21 mouse cellular contexts compared by ENCODE assay signal in genomic region chr19:12473951-12474350, GRCm38 (mm10). TPM values are rescaled to one million over a fixed set of nuclear protein-coding genes. Genes with fewer than 3 reads are reported as not detected.
DNase-seq lines count a peak whose midpoint lies in the region; ATAC-seq and TF ChIP-seq lines count a peak whose summit lies in the region.
"Had no signal": no experiment of that assay in that cellular context is flagged by ENCODE, and none has a peak within 500 bp of the region (broad histone marks: within the 10 kb centered on the region; RNA-seq: fewer than 3 reads in every experiment).

No protein-coding gene starts in this region.

- H3K9ac ChIP-seq in stomach, embryonic 16.5 days (ENCODE audit: low read length): no peak overlapping the region
- no peak overlapping the region for H3K9ac ChIP-seq in stomach, postnatal 0 days (ENCODE audit: low read length)
- no peak overlapping the region for H3K9ac ChIP-seq in embryonic facial prominence, embryonic 15.5 days
- H3K9ac ChIP-seq in liver, embryonic 12.5 days: no peak overlapping the region
- H3K9ac ChIP-seq in hindbrain, postnatal 0 days (replicated peaks; ENCODE audit: low read length): no peak overlapping the region
- H3K9ac ChIP-seq: forebrain, embryonic 12.5 days; heart, embryonic 12.5 days; hindbrain, embryonic 15.5 days; midbrain, embryonic 12.5 days had no signal

- no peak overlapping the region for H3K4me2 ChIP-seq in stomach, embryonic 16.5 days (ENCODE audit: low read depth, low read length)
- H3K4me2 ChIP-seq in stomach, postnatal 0 days (replicated peaks; ENCODE audit: low read depth): no peak overlapping the region
- no peak overlapping the region for H3K4me2 ChIP-seq in embryonic facial prominence, embryonic 15.5 days (replicated peaks)
- no peak overlapping the region for H3K4me2 ChIP-seq in liver, embryonic 12.5 days
- H3K4me2 ChIP-seq in hindbrain, postnatal 0 days (ENCODE audit: low read depth, low read length): no peak overlapping the region
- H3K4me2 ChIP-seq: forebrain, embryonic 12.5 days; heart, embryonic 12.5 days; hindbrain, embryonic 15.5 days; midbrain, embryonic 12.5 days had no signal

- no peaks in the 10 kb centered on the region for H3K9me3 ChIP-seq in stomach, embryonic 16.5 days (replicated peaks; ENCODE audit: control insufficient read depth, low read length)
- no peaks in the 10 kb centered on the region for H3K9me3 ChIP-seq in stomach, postnatal 0 days (ENCODE audit: control insufficient read depth, low read length)
- H3K9me3 ChIP-seq in embryonic facial prominence, embryonic 15.5 days (replicated peaks): no peaks in the 10 kb centered on the region
- H3K9me3 ChIP-seq in liver, embryonic 12.5 days (replicated peaks): no peaks in the 10 kb centered on the region
- no peaks in the 10 kb centered on the region for H3K9me3 ChIP-seq in hindbrain, postnatal 0 days (ENCODE audit: low read length)
- H3K9me3 ChIP-seq: forebrain, embryonic 12.5 days; heart, embryonic 12.5 days; hindbrain, embryonic 15.5 days; midbrain, embryonic 12.5 days had no signal

- WGBS in stomach, embryonic 16.5 days: 93% methylated on average over 4 of the region's 4 CpGs
- WGBS in stomach, postnatal 0 days: 89% methylated on average over 4 of the region's 4 CpGs
- WGBS in embryonic facial prominence, embryonic 15.5 days: 88% methylated on average over 4 of the region's 4 CpGs
- 74% methylated on average over 4 of the region's 4 CpGs for WGBS in liver, embryonic 12.5 days (ENCODE audit: insufficient replicate concordance)
- WGBS in hindbrain, postnatal 0 days: 84% methylated on average over 4 of the region's 4 CpGs

- peak overlapping the region; percentile 24; the same call in 1 of the 2 replicates for H3K27ac ChIP-seq in layer of hippocampus, adult 2 months
- peak overlapping the region; percentile 79 for H3K27ac ChIP-seq in stomach, embryonic 16.5 days (ENCODE audit: low read length)
- no peak overlapping the region; the same call in 1 of the 2 replicates for H3K27ac ChIP-seq in stomach, postnatal 0 days (replicated peaks)
- 0 out of 2 replicates have a peak overlapping the region, but pooled peaks have one; percentile 22 for H3K27ac ChIP-seq in embryonic facial prominence, embryonic 15.5 days (replicated peaks)
- H3K27ac ChIP-seq in liver, embryonic 12.5 days: no peak overlapping the region
- no peak overlapping the region for H3K27ac ChIP-seq in hindbrain, postnatal 0 days
- H3K27ac ChIP-seq: forebrain, embryonic 12.5 days; hindbrain, embryonic 15.5 days; midbrain, embryonic 12.5 days had no signal

- H3K27me3 ChIP-seq in stomach, embryonic 16.5 days (ENCODE audit: control insufficient read depth, insufficient read depth, low read length): no peaks in the 10 kb centered on the region
- no peaks in the 10 kb centered on the region for H3K27me3 ChIP-seq in stomach, postnatal 0 days (ENCODE audit: control insufficient read depth, insufficient read depth, low read length)
- no peaks in the 10 kb centered on the region for H3K27me3 ChIP-seq in embryonic facial prominence, embryonic 15.5 days
- no peaks in the 10 kb centered on the region for H3K27me3 ChIP-seq in liver, embryonic 12.5 days (replicated peaks)
- no peaks in the 10 kb centered on the region for H3K27me3 ChIP-seq in hindbrain, postnatal 0 days (ENCODE audit: insufficient read depth, low read length)
- H3K27me3 ChIP-seq: forebrain, embryonic 12.5 days; heart, embryonic 12.5 days; hindbrain, embryonic 15.5 days; midbrain, embryonic 12.5 days had no signal

- H3K4me3 ChIP-seq in layer of hippocampus, adult 2 months: no peak overlapping the region
- H3K4me3 ChIP-seq in stomach, embryonic 16.5 days (replicated peaks; ENCODE audit: low read length): no peak overlapping the region
- no peak overlapping the region for H3K4me3 ChIP-seq in stomach, postnatal 0 days (ENCODE audit: low read depth, low read length)
- no peak overlapping the region for H3K4me3 ChIP-seq in embryonic facial prominence, embryonic 15.5 days (replicated peaks)
- no peak overlapping the region for H3K4me3 ChIP-seq in liver, embryonic 12.5 days
- H3K4me3 ChIP-seq in hindbrain, postnatal 0 days (ENCODE audit: low read length): no peak overlapping the region
- H3K4me3 ChIP-seq: forebrain, embryonic 12.5 days; heart, embryonic 12.5 days; hindbrain, embryonic 15.5 days; midbrain, embryonic 12.5 days had no signal

- TF ChIP-seq EP300 in stomach, postnatal 0 days (optimal IDR thresholded peaks at IDR 0.05): no peak

- 0 out of 2 replicates have a peak, but pooled peaks cover 3% of the 10 kb centered on the region for H3K36me3 ChIP-seq in stomach, embryonic 16.5 days (ENCODE audit: control insufficient read depth, insufficient read depth, low read length)
- H3K36me3 ChIP-seq in stomach, postnatal 0 days (ENCODE audit: control insufficient read depth, insufficient read depth, low read length): peaks cover 7% of the 10 kb centered on the region; the same call in 1 of the 2 replicates
- H3K36me3 ChIP-seq in embryonic facial prominence, embryonic 15.5 days: peaks cover 12% of the 10 kb centered on the region; the same call in 1 of the 2 replicates
- no peaks in the 10 kb centered on the region for H3K36me3 ChIP-seq in liver, embryonic 12.5 days
- H3K36me3 ChIP-seq in hindbrain, postnatal 0 days (ENCODE audit: insufficient read depth, low read length): peaks cover 24% of the 10 kb centered on the region; the same call in 1 of the 2 replicates
- H3K36me3 ChIP-seq: heart, embryonic 12.5 days had no signal

- DNase-seq in layer of hippocampus, adult 2 months (ENCODE audit: low spot score in 2 of 2): no peak
- DNase-seq in layer of hippocampus, postnatal 10 days (ENCODE audit: low spot score in 2 of 2): no peak
- DNase-seq in stomach, postnatal 0 days (ENCODE audit: low spot score): no peak
- no peak for DNase-seq in hindbrain, postnatal 0 days (ENCODE audit: low spot score)
- DNase-seq: adrenal gland, postnatal 36 days; cerebellum, adult 9-11 months; gastrocnemius, postnatal 25 days; kidney, adult 11 months; kidney, postnatal 10 days had no signal

- ATAC-seq in stomach, embryonic 16.5 days (ENCODE audit: insufficient read depth, low FRiP score): no peak
- no peak for ATAC-seq in stomach, postnatal 0 days (ENCODE audit: low FRiP score, low TSS enrichment)
- ATAC-seq in embryonic facial prominence, embryonic 15.5 days (ENCODE audit: insufficient number of reproducible peaks, low FRiP score, low TSS enrichment, low read depth): no peak
- no peak for ATAC-seq in liver, embryonic 12.5 days
- no peak for ATAC-seq in hindbrain, postnatal 0 days

- peaks cover 41% of the 10 kb centered on the region for H3K4me1 ChIP-seq in stomach, embryonic 16.5 days (ENCODE audit: control insufficient read depth, insufficient read depth, low read length)
- peaks cover 5% of the 10 kb centered on the region; the same call in 1 of the 2 replicates for H3K4me1 ChIP-seq in stomach, postnatal 0 days (replicated peaks; ENCODE audit: control insufficient read depth, insufficient read depth)
- H3K4me1 ChIP-seq in embryonic facial prominence, embryonic 15.5 days: peaks cover 31% of the 10 kb centered on the region
- H3K4me1 ChIP-seq in liver, embryonic 12.5 days: no peaks in the 10 kb centered on the region
- no peaks in the 10 kb centered on the region for H3K4me1 ChIP-seq in hindbrain, postnatal 0 days (ENCODE audit: insufficient read depth, low read length)
- H3K4me1 ChIP-seq: forebrain, embryonic 12.5 days; midbrain, embryonic 12.5 days had no signal

- no peak for TF ChIP-seq CTCF in layer of hippocampus, adult 2 months (conservative IDR thresholded peaks at IDR 0.05)
- TF ChIP-seq CTCF in stomach, postnatal 0 days (IDR thresholded peaks at IDR 0.05; ENCODE audit: low read depth): no peak
- no peak for TF ChIP-seq CTCF in hindbrain, postnatal 0 days (IDR thresholded peaks at IDR 0.05; ENCODE audit: low read depth)

RNA-seq across cellular contexts. Expression of gene Mpeg1, which starts 13.4 kb away (rescaled TPM):
- total RNA-seq in layer of hippocampus, adult 2 months (2021): 1 to 10 TPM; 5.4 to 6.6 TPM
- total RNA-seq in layer of hippocampus, postnatal 10 days (2021): 1 to 10 TPM; 4.6 to 4.8 TPM
- 1.3 and 1.8 TPM in 2 replicates for polyA plus RNA-seq in stomach, embryonic 16.5 days (2015; fragmentation: Nextera tagmentation; extraction: Ambion mirVana)
- 0.71 and 0.84 TPM in 2 replicates for polyA plus RNA-seq in stomach, postnatal 0 days (2015; fragmentation: Nextera tagmentation; extraction: Ambion mirVana)
- polyA plus RNA-seq in embryonic facial prominence, embryonic 15.5 days (2015; fragmentation: Nextera tagmentation; extraction: Ambion mirVana): 0.68 and 0.87 TPM in 2 replicates
- 0.63 and 0.76 TPM in 2 replicates for polyA plus RNA-seq in liver, embryonic 12.5 days (2016; fragmentation: Nextera tagmentation; extraction: Ambion mirVana)
- 2.5 and 3.1 TPM in 2 replicates for total RNA-seq in hindbrain, postnatal 0 days (2014; rRNA removed)
- polyA plus RNA-seq in hindbrain, postnatal 0 days (2015; fragmentation: Nextera tagmentation; extraction: Ambion mirVana): 1.0 and 1.2 TPM in 2 replicates

RNA-seq across cellular contexts. Expression of gene Dtx4, which starts 27.3 kb away (rescaled TPM):
- 10 to 100 TPM; 32.5 to 35.9 TPM for total RNA-seq in layer of hippocampus, adult 2 months (2021)
- total RNA-seq in layer of hippocampus, postnatal 10 days (2021): 10 to 100 TPM; 48.1 to 55.5 TPM
- polyA plus RNA-seq in stomach, embryonic 16.5 days (2015; fragmentation: Nextera tagmentation; extraction: Ambion mirVana): 14.7 and 15.7 TPM in 2 replicates
- polyA plus RNA-seq in stomach, postnatal 0 days (2015; fragmentation: Nextera tagmentation; extraction: Ambion mirVana): 6.2 and 7.1 TPM in 2 replicates
- 10.1 and 13.1 TPM in 2 replicates for polyA plus RNA-seq in embryonic facial prominence, embryonic 15.5 days (2015; fragmentation: Nextera tagmentation; extraction: Ambion mirVana)
- polyA plus RNA-seq in liver, embryonic 12.5 days (2016; fragmentation: Nextera tagmentation; extraction: Ambion mirVana): 2.7 and 2.9 TPM in 2 replicates
- total RNA-seq in hindbrain, postnatal 0 days (2014; rRNA removed): 54.7 and 55.6 TPM in 2 replicates
- 23.3 and 24.6 TPM in 2 replicates for polyA plus RNA-seq in hindbrain, postnatal 0 days (2015; fragmentation: Nextera tagmentation; extraction: Ambion mirVana)

RNA-seq across cellular contexts. Expression of gene Pfpl, which starts 46.2 kb away (rescaled TPM):
- not detected for total RNA-seq in layer of hippocampus, adult 2 months (2021)
- total RNA-seq in layer of hippocampus, postnatal 10 days (2021): not detected
- not detected in 2 replicates for polyA plus RNA-seq in stomach, embryonic 16.5 days (2015; fragmentation: Nextera tagmentation; extraction: Ambion mirVana)
- polyA plus RNA-seq in stomach, postnatal 0 days (2015; fragmentation: Nextera tagmentation; extraction: Ambion mirVana): not detected in 2 replicates
- not detected in 2 replicates for polyA plus RNA-seq in embryonic facial prominence, embryonic 15.5 days (2015; fragmentation: Nextera tagmentation; extraction: Ambion mirVana)
- polyA plus RNA-seq in liver, embryonic 12.5 days (2016; fragmentation: Nextera tagmentation; extraction: Ambion mirVana): not detected in 2 replicates
- total RNA-seq in hindbrain, postnatal 0 days (2014; rRNA removed): not detected in 2 replicates
- not detected in 2 replicates for polyA plus RNA-seq in hindbrain, postnatal 0 days (2015; fragmentation: Nextera tagmentation; extraction: Ambion mirVana)
- total RNA-seq: adrenal gland, postnatal 36 days; gastrocnemius, postnatal 25 days; heart, postnatal 36 days; left cerebral cortex, postnatal 14 days; liver, adult 2 months; neutrophil, adult 5-6 weeks had no signal
- polyA plus RNA-seq: forebrain, embryonic 12.5 days; heart, embryonic 12.5 days; hindbrain, embryonic 15.5 days; liver, adult 2 months; midbrain, embryonic 12.5 days; thymus, postnatal 0 days had no signal

RNA-seq across cellular contexts. Expression of gene Olfr1441, which starts 56.7 kb away (rescaled TPM):
- total RNA-seq in layer of hippocampus, adult 2 months (2021): not detected
- not detected for total RNA-seq in layer of hippocampus, postnatal 10 days (2021)
- polyA plus RNA-seq in stomach, embryonic 16.5 days (2015; fragmentation: Nextera tagmentation; extraction: Ambion mirVana): not detected in 2 replicates
- not detected in 2 replicates for polyA plus RNA-seq in stomach, postnatal 0 days (2015; fragmentation: Nextera tagmentation; extraction: Ambion mirVana)
- 0.12 TPM in 1 of 2 replicates, not detected in the other for polyA plus RNA-seq in embryonic facial prominence, embryonic 15.5 days (2015; fragmentation: Nextera tagmentation; extraction: Ambion mirVana)
- polyA plus RNA-seq in liver, embryonic 12.5 days (2016; fragmentation: Nextera tagmentation; extraction: Ambion mirVana): not detected in 2 replicates
- not detected in 2 replicates for total RNA-seq in hindbrain, postnatal 0 days (2014; rRNA removed)
- polyA plus RNA-seq in hindbrain, postnatal 0 days (2015; fragmentation: Nextera tagmentation; extraction: Ambion mirVana): not detected in 2 replicates
- total RNA-seq: adrenal gland, postnatal 36 days; gastrocnemius, postnatal 25 days; heart, postnatal 36 days; left cerebral cortex, postnatal 14 days; liver, adult 2 months; neutrophil, adult 5-6 weeks had no signal
- polyA plus RNA-seq: forebrain, embryonic 12.5 days; heart, embryonic 12.5 days; hindbrain, embryonic 15.5 days; liver, adult 2 months; midbrain, embryonic 12.5 days; thymus, postnatal 0 days had no signal

Comparison
In these comparisons a context has a peak if more than half of its experiments do, and no peak if none do; other contexts are left out.
1. H3K27ac ChIP-seq: peak in layer of hippocampus, adult 2 months (single experiment), stomach, embryonic 16.5 days (single experiment) and embryonic facial prominence, embryonic 15.5 days (single experiment); none in stomach, postnatal 0 days (single experiment), liver, embryonic 12.5 days (single experiment) and hindbrain, postnatal 0 days (single experiment).